Mouse (Mus musculus) stomach, postnatal 0 days (tissue): Measurements from ENCODE around the gene Tns3. TPM values are rescaled to one million over a fixed set of nuclear protein-coding genes. Genes with fewer than 3 reads are reported as not detected.
A peak's percentile ranks its signal among the peaks of the same experiment; 100 is the strongest.

Source experiments
- ATAC-seq: fragments of 200-750 bp; cut with Nextera tagmentation; 2 replicates; pipeline ENCODE4 v1.8.0; 2017; ENCODE audit not compliant: low FRiP score, low TSS enrichment
- DNase-seq: peaks from one replicate; pipeline ENCODE4 v3.0.0-alpha.2; 2016; ENCODE audit warnings: low spot score
- H3K27ac ChIP-seq: fragments of 300-500 bp; sonication (generic); replicated peaks from 2 replicates; pipeline ENCODE4 v1.5.1; 2014; ENCODE audit warnings: mild to moderate bottlenecking, control low read depth
- H3K27me3 ChIP-seq: fragments of 300-500 bp; sonication (generic); 2 replicates; pipeline ENCODE4 v1.6.1; 2014; ENCODE audit warnings: low read length; ENCODE audit not compliant: control insufficient read depth, insufficient read depth
- H3K36me3 ChIP-seq: fragments of 300-500 bp; sonication (generic); 2 replicates; pipeline ENCODE4 v1.6.1; 2014; ENCODE audit warnings: low read length, mixed read lengths; ENCODE audit not compliant: control insufficient read depth, insufficient read depth
- H3K4me1 ChIP-seq: fragments of 300-500 bp; sonication (generic); replicated peaks from 2 replicates; pipeline ENCODE4 v1.6.1; 2014; ENCODE audit warnings: antibody characterized with exemption; ENCODE audit not compliant: control insufficient read depth, insufficient read depth
- H3K4me2 ChIP-seq: fragments of 300-500 bp; sonication (generic); replicated peaks from 2 replicates; pipeline ENCODE4 v1.6.1; 2014; ENCODE audit warnings: low read depth, mild to moderate bottlenecking, control low read depth, moderate library complexity
- H3K4me3 ChIP-seq: fragments of 300-500 bp; sonication (generic); 2 replicates; pipeline ENCODE4 v1.5.1; 2014; ENCODE audit warnings: low read depth, low read length, control low read depth
- H3K9ac ChIP-seq: fragments of 300-500 bp; sonication (generic); 2 replicates; pipeline ENCODE4 v1.6.1; 2014; ENCODE audit warnings: mild to moderate bottlenecking, low read length, control low read depth, mixed read lengths
- H3K9me3 ChIP-seq: fragments of 300-500 bp; sonication (generic); 2 replicates; pipeline ENCODE4 v1.6.1; 2016; ENCODE audit warnings: low read length; ENCODE audit not compliant: control insufficient read depth
- CTCF ChIP-seq: IDR thresholded peaks from 2 replicates; pipeline ENCODE4 v1.5.1; 2016; ENCODE audit warnings: antibody characterized with exemption, low read depth, mild to moderate bottlenecking, moderate library complexity
- EP300 ChIP-seq: optimal IDR thresholded peaks from 2 replicates; pipeline ENCODE3; 2016; ENCODE audit warnings: antibody characterized with exemption
- WGBS: fragments of 180-500 bp; shearing (Covaris S2); extraction: QIAGEN DNeasy Blood & Tissue Kit; methylation state at CpG from one replicate; pipeline ENCODE4 v1.1.7; 2014; 5-methylcytosine and 5-hydroxymethylcytosine counted together
- polyA plus RNA-seq: library from polyadenylated mRNA; unstranded; fragments of >200 nt; fragmentation: Nextera tagmentation; extraction: Ambion mirVana; gene quantifications from 2 replicates; pipeline ENCODE4 v1.2.1, GENCODE M21; 2015

Gene Tns3
- polyA plus RNA-seq, 1 experiment from 2014 or later = 10.4 TPM

- DNase-seq (no peak), ATAC-seq (no peak)
- 80% methylated on average over 10 of the region's 10 CpGs for WGBS
- TF ChIP-seq CTCF (no peak), EP300 (no peak)
- Histone ChIP-seq H3K27ac (no peak overlapping the region; the same call in 1 of the 2 replicates), H3K4me3 (no peak overlapping the region), H3K9ac (no peak overlapping the region), H3K9me3 (no peaks in the 10 kb centered on the region), H3K4me1 (peaks cover 7% of the 10 kb centered on the region), H3K36me3 (no peaks in the 10 kb centered on the region), H3K4me2 (no peak overlapping the region), H3K27me3 (no peaks in the 10 kb centered on the region)
Observed at GRCm38 (mm10) chr11:8652116-8652714, 12.1 kb downstream of the Tns3 start.

DNA sequence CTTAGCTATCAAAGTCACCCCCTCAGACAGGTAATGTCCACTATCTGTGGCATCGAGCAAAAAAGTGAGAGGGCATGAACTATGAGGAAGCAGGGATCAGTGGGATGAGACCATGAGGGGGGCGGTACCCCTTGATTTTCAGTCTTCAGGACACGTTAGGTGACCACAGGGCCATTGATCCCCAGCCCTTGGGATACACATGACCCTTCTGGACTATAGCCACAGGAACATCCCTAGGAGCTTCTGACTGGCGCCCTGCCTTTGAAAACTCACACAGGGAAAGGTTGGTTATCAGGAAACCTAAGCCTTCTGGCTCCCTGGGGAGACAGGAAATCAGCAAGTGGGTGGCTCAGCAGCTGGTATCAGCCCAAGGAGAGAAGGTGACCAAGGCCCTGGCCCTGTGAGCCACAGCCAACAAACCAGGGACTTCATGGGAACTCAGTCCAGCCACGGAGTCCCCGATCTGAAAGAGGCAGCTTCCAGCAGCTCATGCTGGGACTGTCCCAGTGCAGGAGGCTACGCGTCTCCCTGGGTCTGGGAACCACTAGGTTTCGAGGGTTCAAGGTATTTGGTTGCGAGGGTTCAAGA is 12.8 kb downstream of the Tns3 start:
- no peak for DNase-seq
- no peak for ATAC-seq
- Histone ChIP-seq H3K4me3 (no peak overlapping the region), H3K27me3 (no peaks in the 10 kb centered on the region), H3K9me3 (no peaks in the 10 kb centered on the region), H3K9ac (no peak overlapping the region), H3K4me1 (peaks cover 7% of the 10 kb centered on the region), H3K36me3 (no peaks in the 10 kb centered on the region), H3K27ac (no peak overlapping the region), H3K4me2 (no peak overlapping the region)
- WGBS = 87% methylated on average over 10 of the region's 10 CpGs
- no peak for TF ChIP-seq EP300
- TF ChIP-seq CTCF = no peak

GRCm38 (mm10) chr11:8645609-8646008 is 18.7 kb downstream of the Tns3 start:
- Histone ChIP-seq H3K9me3 (no peaks in the 10 kb centered on the region), H3K27me3 (no peaks in the 10 kb centered on the region), H3K4me2 (no peak overlapping the region), H3K36me3 (no peaks in the 10 kb centered on the region), H3K9ac (no peak overlapping the region), H3K27ac (no peak overlapping the region), H3K4me1 (peaks cover 7% of the 10 kb centered on the region), H3K4me3 (no peak overlapping the region)
- ATAC-seq = no peak
- TF ChIP-seq CTCF (no peak), EP300 (no peak)
- DNase-seq = no peak
- WGBS = 87% methylated on average over 3 of the region's 3 CpGs

GRCm38 (mm10) chr11:8644272-8644671 is 20.1 kb downstream of the Tns3 start:
- peaks cover 7% of the 10 kb centered on the region for H3K4me1 ChIP-seq
- no peaks in the 10 kb centered on the region for H3K27me3 ChIP-seq
- ATAC-seq (no peak), DNase-seq (no peak)
- WGBS = 93% methylated on average over 2 of the region's 2 CpGs
- H3K9me3 ChIP-seq = no peaks in the 10 kb centered on the region
- no peak overlapping the region for H3K9ac ChIP-seq
- no peak overlapping the region for H3K4me3 ChIP-seq
- H3K4me2 ChIP-seq = no peak overlapping the region
- H3K36me3 ChIP-seq = no peaks in the 10 kb centered on the region
- TF ChIP-seq EP300 = no peak
- no peak for TF ChIP-seq CTCF
- H3K27ac ChIP-seq = no peak overlapping the region

- WGBS = 33% methylated on average over 10 of the region's 10 CpGs
- DNase-seq = no peak
Observed at GRCm38 (mm10) chr11:8641634-8642277, 22.6 kb downstream of the Tns3 start.

GRCm38 (mm10) chr11:8639726-8640125 is 24.6 kb downstream of the Tns3 start:
- Histone ChIP-seq H3K9ac (no peak overlapping the region), H3K4me3 (no peak overlapping the region), H3K27ac (peak overlapping the region; percentile 56), H3K4me2 (no peak overlapping the region), H3K36me3 (no peaks in the 10 kb centered on the region), H3K27me3 (no peaks in the 10 kb centered on the region), H3K4me1 (peaks cover 6% of the 10 kb centered on the region), H3K9me3 (no peaks in the 10 kb centered on the region)
- peak; percentile 43 for ATAC-seq
- DNase-seq = peak; percentile 57
- WGBS = 64% methylated on average over 16 of the region's 16 CpGs
- TF ChIP-seq EP300 = no peak
- no peak for TF ChIP-seq CTCF

More at GRCm38 (mm10) chr11:8641634-8642277, 22.6 kb downstream of the Tns3 start:
- H3K9ac ChIP-seq = no peak overlapping the region
- H3K36me3 ChIP-seq = no peaks in the 10 kb centered on the region
- H3K4me1 ChIP-seq = peaks cover 6% of the 10 kb centered on the region
- H3K9me3 ChIP-seq = no peaks in the 10 kb centered on the region
- no peak for TF ChIP-seq CTCF
- H3K27ac ChIP-seq = no peak overlapping the region
- no peak overlapping the region for H3K4me3 ChIP-seq
- no peak overlapping the region for H3K4me2 ChIP-seq
- no peaks in the 10 kb centered on the region for H3K27me3 ChIP-seq
- no peak for ATAC-seq
